Mouse (Mus musculus) lung, postnatal 0 days (tissue): Measurements from ENCODE around the gene Tcirg1.

Source experiments
- CTCF ChIP-seq: IDR thresholded peaks from 2 replicates; pipeline ENCODE4 v1.5.1; 2016; ENCODE audit warnings: antibody characterized with exemption, mild to moderate bottlenecking
- EP300 ChIP-seq: IDR thresholded peaks from 2 replicates; pipeline ENCODE4 v1.6.1; 2016; ENCODE audit warnings: antibody characterized with exemption, mild to moderate bottlenecking, control low read depth

GRCm38 (mm10) chr19:3898952-3899351 is 8.0 kb downstream of the Tcirg1 start:
- TF ChIP-seq CTCF (no peak), EP300 (no peak)
